Mouse (Mus musculus) kidney, embryonic 16.5 days (tissue): Measurements from ENCODE around the gene Atxn7l1. TPM values are rescaled to one million over a fixed set of nuclear protein-coding genes. Genes with fewer than 3 reads are reported as not detected.

ENCODE experiments used
- ATAC-seq: fragments of 200-750 bp; cut with Nextera tagmentation; 2 replicates; pipeline ENCODE4 v1.8.0; 2017; ENCODE audit warnings: moderate TSS enrichment; ENCODE audit not compliant: low FRiP score, low TSS enrichment
- H3K27ac ChIP-seq: fragments of 300-500 bp; sonication (generic); 2 replicates; pipeline ENCODE4 v1.5.1; 2014; ENCODE audit warnings: low read length
- H3K27me3 ChIP-seq: fragments of 300-500 bp; sonication (generic); 2 replicates; pipeline ENCODE4 v1.6.1; 2014; ENCODE audit warnings: low read length, control low read depth, mixed read lengths; ENCODE audit not compliant: insufficient read depth
- H3K36me3 ChIP-seq: fragments of 300-500 bp; sonication (generic); 2 replicates; pipeline ENCODE4 v1.6.1; 2014; ENCODE audit warnings: low read length, control low read depth, mixed read lengths; ENCODE audit not compliant: insufficient read depth
- H3K4me1 ChIP-seq: fragments of 300-500 bp; sonication (generic); 2 replicates; pipeline ENCODE4 v1.6.1; 2014; ENCODE audit warnings: low read length, control low read depth, mixed read lengths; ENCODE audit not compliant: insufficient read depth
- H3K4me2 ChIP-seq: fragments of 300-500 bp; sonication (generic); replicated peaks from 2 replicates; pipeline ENCODE4 v1.6.1; 2014; ENCODE audit warnings: low read depth, low read length
- H3K4me3 ChIP-seq: fragments of 300-500 bp; sonication (generic); 2 replicates; pipeline ENCODE4 v1.5.1; 2014; ENCODE audit warnings: mild to moderate bottlenecking, low read length
- H3K9ac ChIP-seq: fragments of 300-500 bp; sonication (generic); replicated peaks from 2 replicates; pipeline ENCODE4 v1.6.1; 2014; ENCODE audit warnings: low read length
- H3K9me3 ChIP-seq: fragments of 300-500 bp; sonication (generic); 2 replicates; pipeline ENCODE4 v1.6.1; 2016; ENCODE audit warnings: low read length, control low read depth
- WGBS: fragments of 180-500 bp; shearing (Covaris S2); extraction: QIAGEN DNeasy Blood & Tissue Kit; methylation state at CpG from one replicate; pipeline ENCODE4 v1.1.7; 2014; 5-methylcytosine and 5-hydroxymethylcytosine counted together
- polyA plus RNA-seq: library from polyadenylated mRNA; unstranded; fragments of >200 nt; fragmentation: Nextera tagmentation; extraction: Ambion mirVana; gene quantifications from 2 replicates; pipeline ENCODE4 v1.2.1, GENCODE M21; 2015

Atxn7l1 gene
- polyA plus RNA-seq, 1 experiment from 2014 or later = 9.9 TPM

GRCm38 (mm10) chr12:33287686-33288085, 140.2 kb downstream of the Atxn7l1 start:
- ATAC-seq = no peak
- Histone ChIP-seq H3K4me2 (no peak overlapping the region), H3K27me3 (no peaks in the 10 kb centered on the region), H3K9ac (no peak overlapping the region), H3K27ac (no peak overlapping the region), H3K4me3 (no peak overlapping the region), H3K36me3 (no peaks in the 10 kb centered on the region), H3K9me3 (no peaks in the 10 kb centered on the region), H3K4me1 (peaks cover 31% of the 10 kb centered on the region)
- WGBS = 25% methylated on average over 3 of the region's 3 CpGs

DNA sequence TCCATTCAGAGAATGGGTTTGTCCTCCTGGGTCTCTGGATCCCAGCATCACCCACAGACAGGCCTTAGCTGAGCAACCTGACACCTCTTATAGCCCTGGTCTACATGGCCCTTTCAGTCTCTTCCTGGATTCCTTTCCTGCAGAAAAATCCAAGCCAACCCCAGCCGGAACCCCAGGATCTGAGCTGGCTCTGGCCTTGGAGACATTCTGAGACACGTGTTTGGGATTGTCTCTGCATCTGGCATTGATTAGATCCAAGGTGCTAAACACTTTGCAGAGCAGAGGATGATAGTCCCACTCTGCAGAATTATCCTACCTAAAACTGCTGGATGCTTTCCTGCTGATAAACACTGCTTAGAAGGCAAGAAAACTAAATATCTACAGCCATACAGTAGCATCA, 141.3 kb downstream of the Atxn7l1 start:
- 35% methylated on average over 2 of the region's 2 CpGs for WGBS
- Histone ChIP-seq H3K27ac (no peak overlapping the region), H3K9me3 (no peaks in the 10 kb centered on the region), H3K4me1 (peaks cover 31% of the 10 kb centered on the region), H3K4me3 (no peak overlapping the region), H3K36me3 (no peaks in the 10 kb centered on the region), H3K4me2 (no peak overlapping the region), H3K27me3 (no peaks in the 10 kb centered on the region), H3K9ac (no peak overlapping the region)
- ATAC-seq = no peak

GRCm38 (mm10) chr12:33302070-33302469, 154.6 kb downstream of the Atxn7l1 start:
- ATAC-seq = peak; percentile 89

DNA sequence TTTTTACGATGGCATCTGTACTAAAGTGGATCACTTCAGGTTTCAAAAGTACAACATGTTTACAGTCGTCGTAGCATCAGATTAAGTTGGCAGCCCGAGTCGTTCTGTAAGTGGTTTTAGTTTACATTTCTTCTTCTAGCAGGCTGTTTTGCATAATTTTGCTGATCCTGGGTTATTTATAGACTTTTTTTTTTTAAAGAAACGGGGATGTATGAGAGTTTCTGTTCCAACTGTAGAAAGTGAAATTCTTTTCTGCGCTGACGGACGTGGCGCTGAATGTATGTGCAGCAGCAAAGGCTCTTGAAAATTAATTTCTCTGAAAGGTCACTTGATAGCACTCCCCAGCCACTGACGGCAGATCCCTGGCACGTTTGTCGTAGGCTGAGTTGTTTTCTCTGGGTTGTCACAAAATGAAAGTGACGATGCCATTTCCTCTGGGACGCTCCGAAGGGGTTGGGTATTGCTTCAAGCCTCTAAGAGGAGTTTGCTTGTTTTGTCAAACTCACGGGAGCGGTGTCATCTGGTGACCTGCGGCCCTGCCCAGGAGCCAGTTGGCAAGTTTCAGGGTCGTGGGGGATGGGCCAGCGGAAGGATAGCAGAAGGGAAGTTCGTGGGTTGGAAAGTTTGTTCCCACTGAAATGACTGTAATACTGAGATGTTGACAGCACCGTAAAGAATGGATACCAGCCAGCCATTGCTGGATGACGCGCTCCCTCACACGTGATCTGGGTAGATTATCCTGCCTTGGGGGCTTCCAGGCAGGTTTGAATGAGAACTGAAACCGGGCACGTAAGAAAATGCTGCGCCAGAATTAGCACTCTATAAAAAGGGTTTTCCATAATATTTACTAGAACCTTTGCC, 155.3 kb downstream of the Atxn7l1 start:
- under 1% methylated on average over 29 of the region's 29 CpGs for WGBS
- H3K27ac ChIP-seq = peak overlapping the region; percentile 59
- H3K9ac ChIP-seq = peak overlapping the region; percentile 62
- peak overlapping the region; percentile 91 for H3K4me2 ChIP-seq
- H3K4me1 ChIP-seq = peaks cover 12% of the 10 kb centered on the region
- ATAC-seq = peak; percentile 60
- H3K4me3 ChIP-seq = peak overlapping the region; percentile 57
- no peaks in the 10 kb centered on the region for H3K36me3 ChIP-seq
- no peaks in the 10 kb centered on the region for H3K9me3 ChIP-seq
- H3K27me3 ChIP-seq = no peaks in the 10 kb centered on the region

More at GRCm38 (mm10) chr12:33302070-33302469, 154.6 kb downstream of the Atxn7l1 start:
- Histone ChIP-seq H3K9me3 (no peaks in the 10 kb centered on the region), H3K27ac (no peak overlapping the region), H3K36me3 (no peaks in the 10 kb centered on the region), H3K4me3 (peak overlapping the region; percentile 57), H3K9ac (peak overlapping the region; percentile 23), H3K27me3 (no peaks in the 10 kb centered on the region), H3K4me1 (peaks cover 12% of the 10 kb centered on the region), H3K4me2 (peak overlapping the region; percentile 91)
- under 1% methylated on average over 14 of the region's 14 CpGs for WGBS

- Histone ChIP-seq H3K4me3 (peak overlapping the region; percentile 57), H3K27me3 (no peaks in the 10 kb centered on the region), H3K9me3 (no peaks in the 10 kb centered on the region), H3K36me3 (no peaks in the 10 kb centered on the region), H3K27ac (peak overlapping the region; percentile 13; the same call in 1 of the 2 replicates), H3K4me1 (peaks cover 12% of the 10 kb centered on the region), H3K9ac (peak overlapping the region; percentile 62), H3K4me2 (peak overlapping the region; percentile 91)
- ATAC-seq = peak; percentile 50
- 3% methylated on average over 9 of the region's 9 CpGs for WGBS
Observed at GRCm38 (mm10) chr12:33303384-33303770, 155.9 kb downstream of the Atxn7l1 start.

GRCm38 (mm10) chr12:33305106-33305505, 157.6 kb downstream of the Atxn7l1 start:
- 93% methylated on average over 9 of the region's 9 CpGs for WGBS
- H3K9ac ChIP-seq = no peak overlapping the region
- H3K9me3 ChIP-seq = peaks cover 3% of the 10 kb centered on the region; the same call in 1 of the 2 replicates
- no peaks in the 10 kb centered on the region for H3K36me3 ChIP-seq
- H3K4me1 ChIP-seq = peaks cover 12% of the 10 kb centered on the region
- no peak overlapping the region for H3K27ac ChIP-seq
- no peak overlapping the region for H3K4me2 ChIP-seq
- H3K4me3 ChIP-seq = no peak overlapping the region
- ATAC-seq = no peak
- no peaks in the 10 kb centered on the region for H3K27me3 ChIP-seq

GRCm38 (mm10) chr12:33306476-33306875, 159.0 kb downstream of the Atxn7l1 start:
- Histone ChIP-seq H3K9ac (no peak overlapping the region), H3K27ac (no peak overlapping the region), H3K36me3 (no peaks in the 10 kb centered on the region), H3K4me2 (no peak overlapping the region), H3K9me3 (peaks cover 3% of the 10 kb centered on the region; the same call in 1 of the 2 replicates), H3K4me3 (no peak overlapping the region), H3K27me3 (no peaks in the 10 kb centered on the region), H3K4me1 (peaks cover 12% of the 10 kb centered on the region)
- no peak for ATAC-seq
- WGBS = 86% methylated on average over 4 of the region's 5 CpGs

DNA sequence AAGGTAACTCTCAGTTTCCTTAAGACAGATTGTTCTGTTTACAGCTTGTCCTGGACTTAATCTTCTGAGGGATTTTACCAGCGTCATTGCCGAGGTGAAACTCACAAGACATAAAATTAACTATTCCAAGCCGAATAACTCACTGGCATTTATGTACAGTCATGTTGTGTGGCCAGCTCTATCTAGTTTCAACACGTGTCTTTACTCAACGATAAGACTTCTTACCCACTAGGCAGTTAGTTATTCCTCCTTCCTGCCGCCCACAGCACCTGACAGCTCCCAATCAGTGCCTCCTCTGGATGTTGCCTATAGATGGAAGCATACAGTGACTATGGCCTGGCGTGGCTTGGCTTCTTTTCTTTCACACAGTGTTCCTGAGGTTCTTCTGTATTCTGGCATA, 161.2 kb downstream of the Atxn7l1 start:
- H3K9ac ChIP-seq = no peak overlapping the region
- H3K9me3 ChIP-seq = peaks cover 3% of the 10 kb centered on the region; the same call in 1 of the 2 replicates
- no peak overlapping the region for H3K27ac ChIP-seq
- H3K4me2 ChIP-seq = no peak overlapping the region
- no peak for ATAC-seq
- no peaks in the 10 kb centered on the region for H3K36me3 ChIP-seq
- H3K4me1 ChIP-seq = peaks cover 7% of the 10 kb centered on the region
- no peaks in the 10 kb centered on the region for H3K27me3 ChIP-seq
- 79% methylated on average over 7 of the region's 7 CpGs for WGBS
- H3K4me3 ChIP-seq = no peak overlapping the region

DNA sequence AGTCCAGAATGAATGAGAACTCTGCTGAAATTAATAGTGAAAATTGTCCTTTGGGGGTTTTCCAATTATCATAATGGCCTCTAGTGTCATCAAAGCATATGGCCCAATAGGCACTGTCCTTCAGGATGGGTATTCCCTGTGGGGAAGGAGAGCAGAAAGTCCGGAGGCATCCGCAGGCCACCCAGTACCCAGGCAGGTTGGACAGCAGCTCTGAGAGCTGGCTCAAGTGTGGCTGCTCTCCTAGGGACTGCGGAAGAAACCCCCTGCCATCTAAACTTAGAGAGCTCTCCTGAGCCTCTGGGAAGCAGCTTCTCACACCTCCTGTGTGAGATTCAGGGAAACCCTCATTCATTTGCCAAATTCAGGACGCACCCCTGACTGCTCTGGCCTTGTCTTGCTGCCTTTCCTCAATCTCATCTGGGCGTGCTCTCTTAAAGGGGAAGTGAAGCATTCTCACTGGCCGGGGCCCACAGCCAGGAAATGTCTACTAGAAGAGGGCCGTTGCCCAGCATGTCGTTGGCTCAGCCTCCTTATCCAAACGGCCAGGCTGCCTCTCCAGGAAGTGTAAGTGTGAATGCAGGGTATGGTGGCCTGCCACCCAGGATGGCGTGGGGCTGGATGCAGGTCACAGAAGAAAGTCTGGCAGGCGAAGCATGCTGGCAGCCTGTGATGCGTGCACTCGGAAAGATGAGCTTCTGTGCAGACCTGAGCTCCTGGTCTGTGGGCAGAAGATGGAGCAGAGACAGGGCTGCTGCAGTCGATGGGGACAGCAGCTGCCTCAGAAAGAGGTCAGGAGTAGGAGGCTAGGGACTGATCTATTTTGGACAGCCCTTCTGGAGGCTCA, 166.6 kb downstream of the Atxn7l1 start:
- Histone ChIP-seq H3K4me3 (peak overlapping the region; percentile 20; the same call in 1 of the 2 replicates), H3K27ac (no peak overlapping the region), H3K9ac (0 out of 2 replicates have a peak overlapping the region, but pooled peaks have one; percentile 42)

More for the DNA sequence above, 166.6 kb downstream of the Atxn7l1 start:
- 11% methylated on average over 14 of the region's 14 CpGs for WGBS
- H3K4me2 ChIP-seq = peak overlapping the region; percentile 35
- peak; percentile 59 for ATAC-seq
- H3K4me1 ChIP-seq = peaks cover 11% of the 10 kb centered on the region
- H3K36me3 ChIP-seq = no peaks in the 10 kb centered on the region
- no peaks in the 10 kb centered on the region for H3K27me3 ChIP-seq
- H3K9me3 ChIP-seq = peaks cover 3% of the 10 kb centered on the region; the same call in 1 of the 2 replicates
